Mouse (Mus musculus) heart, adult 2 months (tissue): ENCODE data around the gene Piga. TPM values are rescaled to one million over a fixed set of nuclear protein-coding genes. Genes with fewer than 3 reads are reported as not detected.
A peak's percentile ranks its signal among the peaks of the same experiment; 100 is the strongest.

Experiments
- DNase-seq, 2 experiments: peaks; one replicate each; pipeline ENCODE4 v3.0.0; 2021
- H3K27ac ChIP-seq: fragments of 200-600 bp; 2 replicates; pipeline ENCODE4 v1.8.1; 2022
- H3K27me3 ChIP-seq: fragments of 200-500 bp; 2 replicates; pipeline ENCODE4 v1.6.1; 2012; ENCODE audit warnings: mild to moderate bottlenecking, low read length, inconsistent platforms, mixed read lengths; ENCODE audit not compliant: control insufficient read depth, insufficient read depth
- H3K36me3 ChIP-seq: fragments of 200-500 bp; 2 replicates; pipeline ENCODE4 v1.6.1; 2012; ENCODE audit warnings: low read length, inconsistent platforms; ENCODE audit not compliant: control insufficient read depth, insufficient read depth
- H3K4me1 ChIP-seq: fragments of 200-500 bp; 2 replicates; pipeline ENCODE4 v1.6.1; 2011; ENCODE audit warnings: low read length; ENCODE audit not compliant: control insufficient read depth, insufficient read depth
- H3K4me3 ChIP-seq: fragments of 200-600 bp; 2 replicates; pipeline ENCODE4 v1.8.1; 2022
- H3K79me2 ChIP-seq: fragments of 200-500 bp; replicated peaks from 2 replicates; pipeline ENCODE4 v1.6.1; 2012; ENCODE audit warnings: mild to moderate bottlenecking, inconsistent platforms, low read length, moderate library complexity, mixed read lengths; ENCODE audit not compliant: control insufficient read depth, insufficient read depth
- H3K9ac ChIP-seq: fragments of 200-500 bp; 2 replicates; pipeline ENCODE4 v1.6.1; 2012; ENCODE audit warnings: low read depth, mild to moderate bottlenecking, control low read depth, inconsistent platforms, low read length, mixed read lengths
- CTCF ChIP-seq: fragments of 200-600 bp; IDR thresholded peaks from 2 replicates; pipeline ENCODE4 v1.8.1; 2022; ENCODE audit warnings: antibody characterized with exemption, mild to moderate bottlenecking, moderate library complexity
- EP300 ChIP-seq: fragments of 200-500 bp; IDR thresholded peaks from 2 replicates; pipeline ENCODE4 v1.6.1; 2011; ENCODE audit warnings: low read depth, low read length, control low read depth; ENCODE audit not compliant: insufficient read depth
- POLR2A ChIP-seq: fragments of 200-500 bp; IDR thresholded peaks from 2 replicates; pipeline ENCODE4 v1.6.1; 2011; ENCODE audit warnings: mild to moderate bottlenecking, low read depth, low read length, control low read depth; ENCODE audit not compliant: insufficient read depth
- WGBS: fragments of 180-500 bp; shearing (Covaris S2); methylation state at CpG from one replicate; pipeline ENCODE4 v1.1.7; 2018; 5-methylcytosine and 5-hydroxymethylcytosine counted together
- intact Hi-C: fragments of 180-260 bp; cut with DNase I; formaldehyde crosslinking; loops from one replicate; pipeline ENCODE4 v1.15.1; 2025
- long read RNA-seq: library from polyadenylated mRNA; stranded (forward); transcript quantifications from one replicate; pipeline ENCODE4 v2.0.0, GENCODE M21; 2021
- polyA plus RNA-seq: library from polyadenylated mRNA; depleted of rRNA; stranded (reverse); fragments of >200 nt; gene quantifications from 2 replicates; pipeline ENCODE4 v1.2.3, GENCODE M21; 2012; rRNA removed
- total RNA-seq, 2 experiments: library from RNA; stranded (reverse); gene quantifications; 2 replicates each; pipeline ENCODE4 v1.2.3; 2021

The Piga gene
- total RNA-seq (1 to 10 TPM; 1.5 to 2.4 TPM), polyA plus RNA-seq (1.0 and 2.1 TPM in 2 replicates)
- long read RNA-seq, partial matches to known transcripts: 0 of 1 reads
- long read RNA-seq, other reads (novel, unspliced or antisense): 1 of 1 reads

- Histone ChIP-seq H3K27me3 (no peaks in the 10 kb centered on the region), H3K4me1 (no peaks in the 10 kb centered on the region), H3K4me3 (peak within 1 kb of the TSS; percentile 71), H3K79me2 (no peaks in the 10 kb centered on the region), H3K36me3 (no peaks in the 10 kb centered on the region), H3K27ac (peak within 1 kb of the TSS; percentile 80), H3K9ac (peak within 1 kb of the TSS; percentile 80)
- peak; percentile 87 to 94 for DNase-seq
- WGBS: 22% methylated on average over 40 of the region's 40 CpGs
- no peak for TF ChIP-seq EP300
- TF ChIP-seq POLR2A: peak; percentile 84
- intact Hi-C loops: loop anchor here (5.0 kb wide), 1 partner anchor 342 kb away; the partner anchor contains the start of gene Siah1b
These were observed at the start of gene Piga for GRCm38 (mm10) chrX:164419471-164419939. TSS of gene Piga (plus strand) at chrX:164419787.

GRCm38 (mm10) chrX:164370576-164370975 lies 49.0 kb upstream of the Piga start:
- Histone ChIP-seq H3K79me2 (no peaks in the 10 kb centered on the region), H3K36me3 (no peaks in the 10 kb centered on the region), H3K27ac (no peak overlapping the region), H3K4me1 (no peaks in the 10 kb centered on the region), H3K27me3 (no peaks in the 10 kb centered on the region), H3K9ac (no peak overlapping the region), H3K4me3 (no peak overlapping the region)
- TF ChIP-seq EP300: no peak
- TF ChIP-seq POLR2A: no peak
- no peak for TF ChIP-seq CTCF
- intact Hi-C loops: no loop called here
- WGBS: 82% methylated on average over 3 of the region's 3 CpGs
- no peak for DNase-seq

DNA sequence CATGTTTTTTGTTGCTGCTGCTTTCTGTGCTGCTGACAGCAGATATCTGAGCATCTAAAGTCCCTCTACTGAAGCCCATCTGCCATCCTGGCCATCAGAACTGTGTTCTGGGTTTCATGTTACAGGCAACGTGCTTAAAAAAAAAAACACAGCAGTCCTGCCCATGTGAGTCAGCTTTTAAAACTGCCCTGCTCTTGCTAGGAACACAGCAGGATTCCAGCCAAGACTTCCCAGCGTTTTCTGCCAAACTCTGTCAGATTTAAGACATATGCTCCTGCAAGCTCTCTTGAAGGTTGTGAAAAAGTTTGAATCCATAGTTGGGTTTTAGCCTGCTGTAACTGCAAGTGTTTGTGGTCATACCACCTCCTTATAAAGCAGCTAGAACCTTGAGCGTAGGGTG lies 46.5 kb upstream of the Piga start, which contains the start of gene Vegfd:
Vegfd (plus strand) TSS at position 298 of the 400 bp plus-strand sequence.
- WGBS: 22% methylated on average over 3 of the region's 3 CpGs
- no peaks in the 10 kb centered on the region for H3K36me3 ChIP-seq

DNA sequence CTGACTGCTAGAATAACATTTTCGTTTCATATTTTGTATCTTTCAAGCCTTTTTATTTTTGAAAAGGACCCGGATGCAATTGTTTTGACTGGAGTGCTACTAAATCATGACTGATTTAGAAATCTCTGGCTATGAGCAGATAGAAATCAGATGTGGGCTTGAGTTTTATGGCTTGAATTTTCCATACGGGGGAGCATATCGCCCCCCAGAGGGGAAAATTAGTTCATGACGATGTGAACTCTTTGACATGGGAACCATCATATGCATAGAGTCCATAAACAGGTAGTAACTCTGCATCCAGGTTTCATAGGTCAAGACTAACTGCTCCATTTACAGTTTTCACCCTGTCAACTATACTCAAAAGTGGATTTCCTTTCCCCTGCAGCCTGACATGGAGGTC lies 45.0 kb upstream of the Piga start:
- intact Hi-C loops: no loop called here
- H3K4me1 ChIP-seq: no peaks in the 10 kb centered on the region
- H3K27ac ChIP-seq: no peak overlapping the region
- H3K9ac ChIP-seq: no peak overlapping the region
- whole genome bisulfite sequencing: 49% methylated on average over 5 of the region's 5 CpGs
- no peaks in the 10 kb centered on the region for H3K79me2 ChIP-seq
- H3K36me3 ChIP-seq: no peaks in the 10 kb centered on the region
- H3K27me3 ChIP-seq: no peaks in the 10 kb centered on the region
- no peak for DNase-seq
- no peak overlapping the region for H3K4me3 ChIP-seq
- no peak for TF ChIP-seq EP300
- TF ChIP-seq CTCF: peak; percentile 20

More for the DNA sequence above, 46.5 kb upstream of the Piga start, which contains the start of gene Vegfd:
- no peaks in the 10 kb centered on the region for H3K27me3 ChIP-seq
- no peaks in the 10 kb centered on the region for H3K4me1 ChIP-seq
- intact Hi-C loops: no loop called here
- no peak within 1 kb of the TSS for H3K9ac ChIP-seq
- H3K4me3 ChIP-seq: no peak within 1 kb of the TSS
- no peaks in the 10 kb centered on the region for H3K79me2 ChIP-seq
- H3K27ac ChIP-seq: no peak within 1 kb of the TSS; the same call in 1 of the 2 replicates
- TF ChIP-seq EP300 (no peak), POLR2A (no peak), CTCF (no peak)
- DNase-seq: peak; percentile 21 to 55

GRCm38 (mm10) chrX:164379721-164380120 lies 39.9 kb upstream of the Piga start:
- Histone ChIP-seq H3K27ac (no peak overlapping the region), H3K27me3 (no peaks in the 10 kb centered on the region), H3K79me2 (no peaks in the 10 kb centered on the region), H3K9ac (no peak overlapping the region), H3K36me3 (no peaks in the 10 kb centered on the region), H3K4me1 (no peaks in the 10 kb centered on the region), H3K4me3 (no peak overlapping the region)
- intact Hi-C loops: no loop called here
- DNase-seq: no peak
- no peak for TF ChIP-seq POLR2A
- WGBS: 69% methylated on average over 4 of the region's 4 CpGs

- Histone ChIP-seq H3K27ac (no peak overlapping the region), H3K36me3 (no peaks in the 10 kb centered on the region), H3K27me3 (no peaks in the 10 kb centered on the region), H3K4me3 (peak overlapping the region; percentile 15; the same call in 1 of the 2 replicates), H3K79me2 (no peaks in the 10 kb centered on the region), H3K4me1 (no peaks in the 10 kb centered on the region), H3K9ac (no peak overlapping the region)
- intact Hi-C loops: no loop called here
- peak; percentile 82 to 84 for DNase-seq
- WGBS: 22% methylated on average over 26 of the region's 33 CpGs
- no peak for TF ChIP-seq EP300
- TF ChIP-seq CTCF: no peak
- TF ChIP-seq POLR2A: no peak
These were observed 37.8 kb upstream of the Piga start for GRCm38 (mm10) chrX:164381618-164382408.
